Mouse (Mus musculus) cortical plate, adult 2 months (tissue): Measurements from ENCODE around the gene Vamp8. TPM values are rescaled to one million over a fixed set of nuclear protein-coding genes. Genes with fewer than 3 reads are reported as not detected.

Experiments
- H3K27ac ChIP-seq: fragments of 200-500 bp; 2 replicates; pipeline ENCODE4 v1.5.1; 2012; ENCODE audit warnings: low read length, control low read depth, inconsistent platforms; ENCODE audit not compliant: insufficient read depth
- H3K4me1 ChIP-seq: fragments of 200-500 bp; 2 replicates; pipeline ENCODE4 v1.6.1; 2011; ENCODE audit warnings: low read length; ENCODE audit not compliant: control insufficient read depth, insufficient read depth
- H3K4me3 ChIP-seq: fragments of 200-500 bp; 2 replicates; pipeline ENCODE4 v1.5.1; 2011; ENCODE audit warnings: mild to moderate bottlenecking, low read length, control low read depth; ENCODE audit not compliant: insufficient read depth
- CTCF ChIP-seq: fragments of 200-500 bp; IDR thresholded peaks from 2 replicates; pipeline ENCODE4 v1.5.1; 2011; ENCODE audit warnings: mild to moderate bottlenecking, control low read depth, low read length; ENCODE audit not compliant: insufficient read depth; ENCODE audit errors: extremely low read depth
- POLR2A ChIP-seq: fragments of 200-500 bp; IDR thresholded peaks from 2 replicates; pipeline ENCODE4 v1.6.1; 2011; ENCODE audit warnings: mild to moderate bottlenecking, low read length, control low read depth; ENCODE audit not compliant: insufficient read depth; ENCODE audit errors: extremely low read depth
- polyA plus RNA-seq: library from polyadenylated mRNA; depleted of rRNA; stranded (reverse); fragments of >200 nt; gene quantifications from 2 replicates; pipeline ENCODE4 v1.2.3, GENCODE M21; 2012

Gene Vamp8
- polyA plus RNA-seq, 1 experiment: 31.7 TPM

DNA sequence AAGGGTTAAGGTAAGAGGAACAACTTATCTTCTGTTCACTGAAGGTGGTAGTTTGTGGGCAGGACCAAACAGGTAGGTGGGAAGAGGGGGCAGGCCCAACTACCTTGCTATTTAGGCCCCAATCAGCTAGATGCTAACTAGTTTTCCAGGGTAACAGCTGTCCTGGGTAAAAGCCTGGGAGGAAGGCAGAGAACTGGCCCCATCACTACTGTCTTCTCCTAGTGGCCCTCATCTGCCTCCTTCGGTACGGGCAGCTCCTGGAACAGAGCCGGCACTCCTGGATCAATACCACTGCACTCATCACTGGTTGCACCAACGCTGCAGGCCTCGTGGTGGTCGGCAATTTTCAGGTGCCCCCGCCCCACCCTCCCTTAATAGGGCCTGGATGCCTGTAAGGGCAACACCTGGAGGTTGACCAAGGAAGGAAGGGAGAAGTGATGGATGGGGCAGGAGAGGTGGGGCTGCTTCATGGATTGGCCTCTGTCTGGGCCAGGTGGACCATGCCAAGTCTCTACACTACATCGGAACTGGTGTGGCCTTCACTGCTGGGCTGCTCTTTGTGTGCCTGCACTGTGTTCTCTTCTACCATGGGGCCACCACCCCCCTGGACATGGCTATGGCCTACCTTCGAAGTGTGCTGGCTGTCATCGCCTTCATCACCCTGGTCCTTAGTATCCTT is 32.3 kb downstream of the Vamp8 start:
- Histone ChIP-seq H3K4me1 (peaks cover 3% of the 10 kb centered on the region; the same call in 1 of the 2 replicates), H3K4me3 (no peak overlapping the region), H3K27ac (no peak overlapping the region)
- TF ChIP-seq POLR2A (peak; percentile 35; the same call in 1 of the 2 replicates), CTCF (no peak)

DNA sequence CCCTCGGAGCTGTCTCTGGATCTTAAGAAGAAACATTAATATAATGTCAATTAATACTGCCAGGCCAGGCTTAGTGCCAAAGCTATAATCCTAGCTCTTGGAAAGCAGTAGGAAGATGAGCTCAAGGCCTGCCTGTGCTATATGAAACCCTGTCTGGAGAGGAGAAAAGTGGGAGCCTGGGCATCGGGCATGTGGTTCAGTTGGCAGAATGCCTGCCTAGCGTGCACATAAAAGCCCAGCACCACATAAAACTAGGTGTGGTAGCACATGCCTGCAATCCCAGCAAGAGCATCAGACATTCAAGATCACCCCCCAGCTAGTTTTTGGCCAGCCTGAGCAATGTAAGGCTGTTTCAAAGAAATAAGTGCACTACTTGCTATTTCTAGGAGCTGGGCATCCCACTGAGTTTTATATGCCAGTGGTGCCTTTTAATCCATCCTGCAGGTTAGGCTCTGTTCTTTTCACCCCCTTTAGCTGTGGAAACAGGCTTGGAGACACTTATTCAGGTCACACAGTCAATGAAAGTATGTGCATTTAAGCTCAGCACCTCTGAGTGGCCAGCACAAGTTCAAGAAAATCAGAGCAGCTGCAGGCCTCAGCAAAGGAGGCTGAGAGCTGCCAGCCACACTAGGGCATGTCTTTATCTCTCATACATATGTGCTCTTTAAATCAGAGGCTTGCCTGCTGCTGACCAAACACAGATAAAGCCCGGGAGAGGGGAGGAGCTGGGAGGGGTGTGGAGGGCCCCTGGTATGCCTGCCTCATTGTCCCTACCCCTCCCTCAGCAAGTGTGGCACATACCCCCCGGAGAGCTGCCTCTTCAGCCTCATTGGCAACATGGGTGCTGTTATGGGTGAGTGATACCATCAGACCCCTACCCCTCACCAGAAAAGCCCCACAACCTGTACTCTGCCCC is 33.1 kb downstream of the Vamp8 start:
- Histone ChIP-seq H3K4me3 (no peak overlapping the region), H3K4me1 (peaks cover 7% of the 10 kb centered on the region), H3K27ac (no peak overlapping the region)
- no peak for TF ChIP-seq POLR2A
- no peak for TF ChIP-seq CTCF

DNA sequence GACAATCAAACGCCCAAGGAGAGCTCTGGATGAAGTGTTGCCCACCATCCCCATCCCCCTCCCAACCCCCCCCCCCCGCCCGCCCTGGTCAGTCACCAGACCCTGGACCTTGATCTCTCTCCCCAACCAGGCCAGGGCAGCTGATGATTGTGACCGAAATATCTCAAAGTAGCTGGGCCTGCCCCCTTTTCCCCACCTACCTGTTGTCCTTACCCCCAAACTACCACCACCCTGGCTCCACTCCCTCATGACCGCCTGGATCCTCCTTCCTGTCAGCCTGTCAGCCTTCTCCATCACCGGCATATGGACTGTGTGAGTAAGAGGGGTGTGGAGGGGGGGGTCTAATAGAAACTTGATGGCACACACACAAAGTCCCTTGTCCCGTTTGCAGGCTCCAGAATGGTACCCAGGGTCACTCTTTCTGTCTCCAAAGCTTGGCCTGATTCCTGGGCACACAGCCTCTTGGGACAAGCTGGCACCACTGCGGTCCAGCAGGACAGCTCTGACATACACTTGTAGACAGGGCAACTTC is 34.4 kb downstream of the Vamp8 start:
- TF ChIP-seq POLR2A: 0 out of 2 replicates have a peak, but pooled peaks have one; percentile 6
- TF ChIP-seq CTCF: no peak
- H3K4me1 ChIP-seq: peaks cover 7% of the 10 kb centered on the region

DNA sequence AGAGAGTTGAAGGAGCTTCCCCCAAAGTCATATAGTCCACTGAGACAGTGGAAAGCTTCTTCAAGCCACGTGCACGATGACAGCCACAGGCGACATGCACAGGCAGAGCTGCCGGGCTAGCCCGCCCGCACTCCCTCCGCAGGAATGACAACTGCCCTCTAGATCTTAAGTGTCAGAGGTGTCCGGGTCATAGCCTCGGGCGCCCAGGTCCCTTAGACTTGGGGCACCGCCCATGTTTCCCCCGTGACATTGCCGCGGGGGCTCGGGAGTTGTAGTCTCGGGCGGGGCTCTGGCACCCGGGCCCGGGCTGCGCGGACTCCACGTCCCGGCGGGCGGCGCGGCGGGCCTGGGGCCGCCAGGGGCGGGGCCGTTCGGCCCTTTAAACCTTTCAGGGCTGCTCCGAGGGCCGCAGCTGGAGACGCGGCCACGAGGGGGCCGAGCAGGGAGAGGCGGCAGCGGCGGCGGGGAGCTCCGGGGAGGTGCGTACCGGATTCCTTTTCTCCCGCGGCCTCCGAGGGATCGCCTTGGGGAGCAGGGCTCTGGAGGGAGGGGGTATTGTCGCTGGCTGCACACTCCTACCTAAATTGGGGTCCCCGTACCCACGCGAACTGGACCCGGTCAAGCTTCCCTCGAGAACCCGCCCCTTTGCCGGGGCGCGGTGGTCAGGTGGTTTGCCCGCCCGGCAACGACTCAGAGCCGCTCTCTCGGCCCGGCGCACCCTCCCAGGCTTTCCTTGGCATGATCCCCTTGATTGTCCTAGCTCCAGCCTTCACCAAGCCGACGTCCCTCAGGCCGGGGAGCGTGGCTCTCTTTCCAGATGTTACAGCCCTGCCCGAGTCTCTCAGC is 35.2 kb downstream of the Vamp8 start, which contains the start of gene Tmem150a:
Tmem150a (plus strand) TSS at position 382 of the 846 bp plus-strand sequence.
- Histone ChIP-seq H3K27ac (peak within 1 kb of the TSS; percentile 89), H3K4me1 (peaks cover 9% of the 10 kb centered on the region), H3K4me3 (peak within 1 kb of the TSS; percentile 69)
- TF ChIP-seq POLR2A: no peak
- TF ChIP-seq CTCF: no peak

More for the DNA sequence above, 34.4 kb downstream of the Vamp8 start:
- peak overlapping the region; percentile 89 for H3K27ac ChIP-seq
- peak overlapping the region; percentile 69 for H3K4me3 ChIP-seq

DNA sequence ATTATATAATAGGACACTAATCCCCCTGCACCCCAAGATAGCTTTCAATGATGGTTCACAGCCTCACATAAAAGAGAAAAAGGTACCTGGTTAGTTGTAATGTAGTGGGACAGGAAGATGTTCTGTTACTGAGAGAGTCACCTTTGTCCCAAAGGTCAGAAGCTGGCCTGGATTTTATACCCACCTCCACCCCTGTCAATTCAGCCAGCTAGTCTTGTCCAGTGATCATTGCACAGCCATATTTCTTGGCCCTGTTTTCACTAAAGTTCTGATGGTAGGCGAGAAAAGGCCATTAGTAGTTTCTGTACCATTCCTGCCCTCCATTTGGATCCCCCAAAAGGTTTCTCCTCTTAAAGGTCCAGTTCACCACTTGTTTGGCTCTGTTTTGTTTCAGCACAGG is 36.5 kb downstream of the Vamp8 start:
- Histone ChIP-seq H3K27ac (no peak overlapping the region), H3K4me3 (no peak overlapping the region), H3K4me1 (peaks cover 9% of the 10 kb centered on the region)
- TF ChIP-seq CTCF: no peak
- TF ChIP-seq POLR2A: no peak

DNA sequence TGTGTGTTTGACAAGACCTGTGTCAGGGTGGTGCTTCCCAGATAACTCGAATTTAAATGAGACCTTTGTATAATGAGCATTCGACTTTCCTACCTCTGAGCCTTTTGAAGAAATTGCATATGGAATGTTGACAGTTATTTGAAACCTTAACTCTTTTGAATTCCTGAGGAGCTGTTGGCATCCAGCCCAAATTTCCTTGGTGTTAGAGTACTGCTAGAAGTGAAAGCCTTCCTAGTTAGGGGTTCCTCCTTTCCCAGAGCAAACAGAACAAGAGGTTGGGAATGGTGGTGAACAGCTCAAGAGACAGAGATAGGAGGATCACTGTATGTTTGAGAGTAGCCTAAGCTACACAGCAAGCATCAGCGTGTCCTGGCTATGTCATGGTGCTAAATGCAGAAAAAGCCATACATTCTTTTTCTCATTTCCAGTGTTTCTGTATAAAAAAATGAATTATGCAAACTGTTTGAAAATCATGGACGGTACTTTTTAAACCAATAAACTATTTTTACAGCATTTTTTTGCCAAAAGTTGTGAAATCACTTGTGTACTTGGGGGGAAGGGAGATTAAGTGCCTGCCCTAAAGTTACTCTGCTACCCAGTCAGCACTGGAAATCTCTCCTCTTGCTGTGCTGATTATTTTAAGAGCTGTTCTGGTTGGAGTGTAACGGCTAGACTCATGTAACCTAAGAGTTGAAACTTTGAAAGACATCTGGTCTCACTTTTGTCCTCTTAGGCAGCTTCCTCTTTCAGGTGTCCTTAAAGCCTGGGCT is 37.7 kb downstream of the Vamp8 start:
- no peak overlapping the region for H3K27ac ChIP-seq
- no peak overlapping the region for H3K4me3 ChIP-seq
- H3K4me1 ChIP-seq: peaks cover 16% of the 10 kb centered on the region
- TF ChIP-seq POLR2A (no peak), CTCF (no peak)

DNA sequence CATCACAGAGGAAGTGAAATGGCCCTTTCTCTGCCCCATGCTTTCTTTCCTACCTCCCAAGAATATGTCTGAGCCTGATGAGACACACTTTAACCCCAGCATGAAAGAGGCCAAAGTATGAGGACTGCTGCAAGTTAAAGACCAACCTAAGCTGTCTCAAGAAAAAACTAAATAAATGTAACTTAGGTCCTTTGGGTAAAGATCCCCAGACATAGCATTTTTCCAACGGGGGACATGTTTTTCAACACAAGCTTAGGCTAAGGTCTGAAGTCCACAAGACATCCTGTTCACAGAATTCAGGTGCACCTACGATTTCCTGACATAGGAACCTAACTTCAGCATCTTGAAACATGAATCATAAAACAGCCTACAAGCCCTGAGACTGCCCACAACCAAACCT is 40.3 kb downstream of the Vamp8 start:
- H3K4me3 ChIP-seq: no peak overlapping the region
- no peak for TF ChIP-seq CTCF
- no peak for TF ChIP-seq POLR2A
- no peak overlapping the region for H3K27ac ChIP-seq

DNA sequence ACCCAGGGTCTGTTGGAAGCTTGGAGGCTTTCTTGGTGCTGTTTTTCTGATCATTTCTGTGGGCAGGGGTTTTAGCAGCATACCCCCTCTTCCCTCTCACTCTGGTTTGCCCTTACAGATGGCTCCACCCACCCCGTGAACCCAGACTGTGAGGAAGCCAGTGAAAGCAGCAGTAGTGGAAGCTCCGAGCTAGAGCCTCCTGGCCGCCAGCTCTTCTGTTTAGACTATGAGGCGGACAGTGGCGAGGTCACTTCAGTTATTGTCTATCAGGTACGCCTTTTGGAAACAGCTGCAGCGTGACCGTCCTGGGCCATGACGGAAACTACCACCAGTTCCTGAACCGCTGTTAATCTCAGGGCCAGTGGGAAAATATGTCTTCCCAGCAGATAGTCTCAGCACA is 42.1 kb downstream of the Vamp8 start:
- TF ChIP-seq POLR2A: no peak
- TF ChIP-seq CTCF: no peak
- Histone ChIP-seq H3K27ac (no peak overlapping the region; the same call in 1 of the 2 replicates), H3K4me1 (peaks cover 15% of the 10 kb centered on the region), H3K4me3 (peak overlapping the region; percentile 63; the same call in 1 of the 2 replicates)

More for the DNA sequence above, 40.3 kb downstream of the Vamp8 start:
- H3K4me1 ChIP-seq: peaks cover 13% of the 10 kb centered on the region
